Mouse (Mus musculus) intestine, embryonic 16.5 days (tissue): ENCODE data around the gene Cpeb4. TPM values are rescaled to one million over a fixed set of nuclear protein-coding genes. Genes with fewer than 3 reads are reported as not detected.
A peak's percentile ranks its signal among the peaks of the same experiment; 100 is the strongest.

Experiments used
- ATAC-seq: fragments of 200-750 bp; cut with Nextera tagmentation; 2 replicates; pipeline ENCODE4 v1.8.0; 2017; ENCODE audit warnings: moderate TSS enrichment, moderate library complexity
- H3K27ac ChIP-seq: fragments of 300-500 bp; sonication (generic); 2 replicates; pipeline ENCODE4 v1.5.1; 2014; ENCODE audit warnings: mild to moderate bottlenecking, low read length
- H3K27me3 ChIP-seq: fragments of 300-500 bp; sonication (generic); replicated peaks from 2 replicates; pipeline ENCODE4 v1.6.1; 2014; ENCODE audit warnings: low read length, control low read depth, mixed read lengths; ENCODE audit not compliant: control insufficient read depth, insufficient read depth
- H3K36me3 ChIP-seq: fragments of 300-500 bp; sonication (generic); 2 replicates; pipeline ENCODE4 v1.6.1; 2014; ENCODE audit warnings: low read length, control low read depth; ENCODE audit not compliant: control insufficient read depth, insufficient read depth
- H3K4me1 ChIP-seq: fragments of 300-500 bp; sonication (generic); 2 replicates; pipeline ENCODE4 v1.6.1; 2014; ENCODE audit warnings: low read length, control low read depth, mixed read lengths; ENCODE audit not compliant: control insufficient read depth, insufficient read depth
- H3K4me2 ChIP-seq: fragments of 300-500 bp; sonication (generic); 2 replicates; pipeline ENCODE4 v1.6.1; 2014; ENCODE audit warnings: low read depth, low read length, control low read depth
- H3K4me3 ChIP-seq: fragments of 300-500 bp; sonication (generic); 2 replicates; pipeline ENCODE4 v1.5.1; 2014; ENCODE audit warnings: mild to moderate bottlenecking, low read length
- H3K9ac ChIP-seq: fragments of 300-500 bp; sonication (generic); 2 replicates; pipeline ENCODE4 v1.6.1; 2014; ENCODE audit warnings: low read depth, low read length
- H3K9me3 ChIP-seq: fragments of 300-500 bp; sonication (generic); 2 replicates; pipeline ENCODE4 v1.6.1; 2016; ENCODE audit warnings: low read length, control low read depth; ENCODE audit not compliant: control insufficient read depth
- WGBS: fragments of 180-500 bp; shearing (Covaris S2); extraction: QIAGEN DNeasy Blood & Tissue Kit; methylation state at CpG from one replicate; pipeline ENCODE4 v1.1.7; 2014; 5-methylcytosine and 5-hydroxymethylcytosine counted together
- polyA plus RNA-seq: library from polyadenylated mRNA; unstranded; fragments of >200 nt; fragmentation: Nextera tagmentation; extraction: Ambion mirVana; gene quantifications from 2 replicates; pipeline ENCODE4 v1.2.1, GENCODE M21; 2015

Cpeb4 gene
- 3.0 and 5.2 TPM in 2 replicates for polyA plus RNA-seq

DNA sequence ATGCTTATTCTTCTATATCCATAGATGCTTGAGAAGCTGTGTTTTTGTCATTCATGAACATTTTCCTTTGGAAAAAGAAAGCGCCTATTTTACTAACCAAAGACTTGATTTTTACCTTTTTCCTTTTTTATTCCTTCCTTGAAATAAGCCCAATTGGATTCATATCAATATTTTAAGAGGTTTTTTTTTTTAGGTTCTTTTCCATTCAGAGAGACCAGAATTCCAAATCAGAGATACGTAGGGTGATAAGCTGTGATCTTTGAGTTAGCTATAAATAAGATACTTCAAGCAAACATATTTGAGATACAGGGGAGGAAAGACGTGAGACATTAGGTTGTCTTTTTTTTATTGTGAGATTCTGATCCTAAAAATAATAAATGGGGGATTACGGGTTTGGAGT, at the start of gene Cpeb4:
Gene Cpeb4 (plus strand): TSS at position 301 of the 400 bp plus-strand sequence.
- no peak for ATAC-seq
- Histone ChIP-seq H3K36me3 (no peaks in the 10 kb centered on the region), H3K9ac (peak within 1 kb of the TSS; percentile 83), H3K27ac (peak within 1 kb of the TSS; percentile 57; the same call in 1 of the 2 replicates), H3K27me3 (no peaks in the 10 kb centered on the region), H3K4me2 (peak within 1 kb of the TSS; percentile 69), H3K9me3 (no peaks in the 10 kb centered on the region), H3K4me3 (peak within 1 kb of the TSS; percentile 86), H3K4me1 (peaks cover 9% of the 10 kb centered on the region; the same call in 1 of the 2 replicates)
- WGBS, result 81% methylated on average over 4 of the region's 4 CpGs

DNA sequence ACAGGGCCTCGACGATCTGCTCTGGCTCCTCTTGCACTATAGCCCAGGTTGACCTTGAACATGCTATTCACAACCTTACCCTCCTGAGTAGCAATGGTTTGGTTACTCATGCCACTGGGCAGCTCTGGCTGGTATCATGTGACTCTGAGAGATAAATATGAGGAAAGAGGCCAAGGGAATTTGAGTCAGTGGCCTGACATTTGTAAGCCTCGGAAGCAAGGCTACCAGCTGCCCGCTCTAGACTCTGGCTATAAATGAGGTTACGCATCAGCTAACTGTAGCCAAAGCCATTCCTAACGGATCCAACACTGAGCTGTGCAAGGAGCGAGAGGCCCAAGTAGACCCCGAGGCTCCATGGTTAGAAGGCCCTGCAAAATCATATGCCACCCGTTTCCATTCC, 49.5 kb upstream of the Cpeb4 start:
- Histone ChIP-seq H3K27ac (no peak overlapping the region), H3K36me3 (no peaks in the 10 kb centered on the region), H3K9me3 (no peaks in the 10 kb centered on the region), H3K4me1 (peaks cover 5% of the 10 kb centered on the region; the same call in 1 of the 2 replicates), H3K27me3 (no peaks in the 10 kb centered on the region), H3K9ac (no peak overlapping the region), H3K4me3 (no peak overlapping the region), H3K4me2 (no peak overlapping the region)
- 74% methylated on average over 9 of the region's 9 CpGs for WGBS
- no peak for ATAC-seq

DNA sequence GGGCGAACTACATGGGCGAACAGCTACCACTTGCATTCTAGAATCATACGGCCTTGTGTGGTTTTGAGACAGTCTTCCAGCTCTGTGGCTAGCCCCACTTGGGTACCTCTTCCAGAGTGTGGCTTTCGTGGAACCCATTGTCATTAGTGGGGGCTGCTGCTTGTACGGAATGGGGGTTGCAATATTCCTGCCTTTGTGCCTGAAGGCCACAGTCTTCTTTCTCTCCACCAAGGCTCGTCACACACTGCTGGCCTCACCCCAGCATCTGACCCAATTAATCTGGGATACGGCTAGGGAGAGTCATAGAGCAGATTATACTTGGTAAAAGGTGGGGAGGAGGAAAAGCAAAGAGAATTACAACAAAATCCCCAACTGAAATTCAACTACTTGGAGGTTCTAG, 48.5 kb upstream of the Cpeb4 start:
- WGBS, result 91% methylated on average over 7 of the region's 7 CpGs
- no peak overlapping the region for H3K4me3 ChIP-seq
- no peaks in the 10 kb centered on the region for H3K27me3 ChIP-seq
- no peaks in the 10 kb centered on the region for H3K36me3 ChIP-seq
- no peak overlapping the region; the same call in 1 of the 2 replicates for H3K27ac ChIP-seq
- ATAC-seq, result no peak
- no peak overlapping the region for H3K4me2 ChIP-seq
- H3K9me3 ChIP-seq, result no peaks in the 10 kb centered on the region
- no peak overlapping the region for H3K9ac ChIP-seq
- peaks cover 10% of the 10 kb centered on the region; the same call in 1 of the 2 replicates for H3K4me1 ChIP-seq

DNA sequence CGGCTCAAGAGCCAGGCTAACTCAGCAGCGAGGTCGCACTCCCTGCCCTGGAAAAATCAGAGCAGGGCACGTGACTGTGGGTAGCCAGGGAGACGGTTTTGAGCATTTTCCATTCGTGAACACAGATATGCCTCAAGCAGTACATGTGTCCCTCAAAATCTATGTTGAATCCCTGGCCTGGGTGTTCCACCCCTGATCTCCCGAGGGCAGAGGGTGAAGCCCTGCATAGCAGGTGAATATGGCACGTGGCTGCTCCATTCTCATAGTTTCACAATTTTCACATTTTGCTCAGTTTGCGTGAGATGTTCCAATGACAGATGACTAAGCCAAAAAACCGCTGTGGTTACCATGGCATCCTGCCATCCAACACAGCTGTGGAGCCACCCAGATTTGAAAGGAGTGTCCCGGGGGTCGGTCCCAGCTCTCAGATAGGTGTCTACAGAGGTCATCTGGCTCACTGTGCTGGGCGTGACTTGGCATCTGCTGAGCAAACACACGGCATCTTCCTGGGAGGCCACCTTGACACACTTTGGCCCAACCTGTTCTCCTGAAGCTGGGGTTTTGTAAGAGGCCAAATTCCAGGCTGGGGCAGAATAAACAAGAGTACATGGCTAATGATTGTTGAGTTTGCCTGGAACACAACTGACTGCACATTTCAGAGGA, 47.4 kb upstream of the Cpeb4 start:
- Histone ChIP-seq H3K9ac (no peak overlapping the region), H3K4me1 (peaks cover 14% of the 10 kb centered on the region; the same call in 1 of the 2 replicates), H3K9me3 (no peaks in the 10 kb centered on the region), H3K36me3 (no peaks in the 10 kb centered on the region), H3K4me2 (0 out of 2 replicates have a peak overlapping the region, but pooled peaks have one; percentile 20), H3K27me3 (no peaks in the 10 kb centered on the region), H3K27ac (peak overlapping the region; percentile 63), H3K4me3 (no peak overlapping the region)
- 50% methylated on average over 14 of the region's 14 CpGs for WGBS
- peak; percentile 89 for ATAC-seq

DNA sequence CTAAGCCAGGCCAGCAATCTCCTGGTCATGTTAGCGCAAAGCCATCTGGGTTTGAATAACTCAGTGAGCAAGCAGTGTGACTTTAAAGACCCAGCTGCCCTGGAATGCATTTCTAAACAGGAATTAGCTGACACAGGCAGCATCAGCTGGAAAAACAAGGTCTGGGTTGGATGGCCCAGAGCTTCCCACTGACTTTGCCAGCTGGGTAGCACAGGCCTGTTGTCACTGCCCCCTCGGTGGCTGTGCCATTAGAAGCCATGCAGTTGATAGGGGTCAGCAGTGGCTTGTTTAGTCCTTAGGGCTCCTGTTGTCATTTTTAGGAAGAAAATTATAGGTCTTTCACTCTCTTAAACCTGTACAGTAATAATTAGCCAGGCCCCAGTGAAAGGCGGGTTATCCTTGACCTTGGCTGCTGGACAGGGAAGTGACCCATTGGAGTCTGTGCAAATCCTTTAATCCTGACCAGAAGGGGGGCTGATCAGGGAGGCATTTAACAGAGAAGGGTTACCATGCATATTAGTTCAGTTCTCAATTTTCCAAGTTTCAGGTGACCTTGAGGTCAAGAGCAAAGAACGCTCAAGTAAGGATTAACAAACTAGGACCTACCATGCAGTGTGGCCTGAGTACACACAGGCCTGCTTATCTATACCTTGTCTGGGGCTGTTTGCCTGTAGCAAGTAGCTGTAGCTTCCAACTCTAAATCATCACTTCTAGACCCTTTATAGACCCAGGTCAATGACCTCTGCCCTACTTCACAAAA, 43.8 kb upstream of the Cpeb4 start:
- Histone ChIP-seq H3K36me3 (no peaks in the 10 kb centered on the region), H3K27ac (peak overlapping the region; percentile 46; the same call in 1 of the 2 replicates), H3K4me2 (no peak overlapping the region), H3K4me1 (peaks cover 17% of the 10 kb centered on the region; the same call in 1 of the 2 replicates), H3K9ac (no peak overlapping the region), H3K27me3 (no peaks in the 10 kb centered on the region), H3K4me3 (no peak overlapping the region), H3K9me3 (no peaks in the 10 kb centered on the region)
- ATAC-seq, result peak; percentile 66
- 76% methylated on average over 4 of the region's 4 CpGs for WGBS

DNA sequence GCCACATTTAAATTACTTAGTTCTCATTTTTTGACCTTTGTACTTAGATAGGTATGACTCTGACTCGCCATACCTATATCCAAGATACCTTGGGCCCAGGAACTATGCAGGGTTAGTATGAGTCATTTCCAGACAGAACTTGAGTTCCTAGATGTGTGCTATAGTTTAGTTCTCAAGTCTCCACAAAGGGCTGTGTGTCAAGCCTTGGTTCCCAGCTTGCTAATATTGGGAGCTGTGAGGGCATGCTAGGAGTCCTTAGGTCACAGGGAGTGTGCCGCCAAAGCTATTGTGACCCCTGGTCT, 43.3 kb upstream of the Cpeb4 start:
- no peak overlapping the region for H3K4me2 ChIP-seq
- ATAC-seq, result peak; percentile 64
- H3K9ac ChIP-seq, result no peak overlapping the region
- H3K4me3 ChIP-seq, result no peak overlapping the region
- H3K4me1 ChIP-seq, result peaks cover 17% of the 10 kb centered on the region; the same call in 1 of the 2 replicates
- no peaks in the 10 kb centered on the region for H3K27me3 ChIP-seq
- H3K9me3 ChIP-seq, result no peaks in the 10 kb centered on the region
- peak overlapping the region; percentile 39; the same call in 1 of the 2 replicates for H3K27ac ChIP-seq
- no peaks in the 10 kb centered on the region for H3K36me3 ChIP-seq
- WGBS, result 58% methylated on average over 2 of the region's 2 CpGs

DNA sequence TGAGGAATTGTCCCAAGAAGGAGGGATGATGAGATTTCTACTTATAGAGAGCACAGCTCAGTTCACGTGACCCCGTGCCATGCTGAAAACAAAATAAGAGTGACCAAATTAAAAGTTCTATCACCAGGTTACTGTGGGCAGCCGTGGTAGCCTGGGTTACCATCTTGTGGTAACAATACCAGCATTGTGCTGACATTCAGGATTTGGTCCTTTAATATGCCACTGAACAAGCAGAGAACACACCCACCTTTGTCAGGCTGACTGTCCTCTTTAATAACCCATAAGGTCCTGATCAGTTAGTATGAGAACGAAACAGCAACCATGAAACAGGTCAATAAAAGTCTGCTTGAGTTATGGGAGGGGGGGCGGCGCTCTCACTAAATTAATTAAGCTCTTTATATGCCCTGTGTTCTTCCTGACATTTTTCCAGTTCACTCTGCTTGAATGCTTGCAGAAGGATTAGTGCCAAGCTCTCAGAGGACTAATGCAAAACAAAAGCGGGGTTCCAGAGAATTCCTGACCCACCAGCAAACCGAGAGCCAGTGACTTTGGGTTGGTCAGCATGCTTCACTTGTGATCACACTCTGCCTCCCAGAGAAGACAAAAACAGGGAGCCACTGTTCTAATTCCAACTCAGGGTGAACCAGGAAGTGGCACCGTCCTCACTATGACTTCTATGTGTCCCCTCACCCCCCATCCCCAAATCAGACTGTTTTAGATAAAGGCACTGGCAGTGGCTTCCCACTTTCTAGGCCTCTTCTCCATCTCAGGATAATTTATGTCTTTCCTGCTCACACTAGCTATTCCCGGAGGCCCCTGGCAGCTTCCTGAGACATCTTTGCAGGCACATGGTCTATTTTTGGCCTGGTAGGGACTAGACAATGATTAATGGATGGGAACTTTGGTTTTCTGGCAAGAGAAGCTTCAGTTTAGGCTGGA, 41.5 kb upstream of the Cpeb4 start:
- H3K27ac ChIP-seq, result no peak overlapping the region
- WGBS, result 56% methylated on average over 10 of the region's 10 CpGs
- H3K4me2 ChIP-seq, result no peak overlapping the region
- no peak overlapping the region for H3K4me3 ChIP-seq
- no peaks in the 10 kb centered on the region for H3K27me3 ChIP-seq
- ATAC-seq, result no peak
- H3K36me3 ChIP-seq, result no peaks in the 10 kb centered on the region
- no peak overlapping the region for H3K9ac ChIP-seq
- peaks cover 14% of the 10 kb centered on the region; the same call in 1 of the 2 replicates for H3K4me1 ChIP-seq
- no peaks in the 10 kb centered on the region for H3K9me3 ChIP-seq

DNA sequence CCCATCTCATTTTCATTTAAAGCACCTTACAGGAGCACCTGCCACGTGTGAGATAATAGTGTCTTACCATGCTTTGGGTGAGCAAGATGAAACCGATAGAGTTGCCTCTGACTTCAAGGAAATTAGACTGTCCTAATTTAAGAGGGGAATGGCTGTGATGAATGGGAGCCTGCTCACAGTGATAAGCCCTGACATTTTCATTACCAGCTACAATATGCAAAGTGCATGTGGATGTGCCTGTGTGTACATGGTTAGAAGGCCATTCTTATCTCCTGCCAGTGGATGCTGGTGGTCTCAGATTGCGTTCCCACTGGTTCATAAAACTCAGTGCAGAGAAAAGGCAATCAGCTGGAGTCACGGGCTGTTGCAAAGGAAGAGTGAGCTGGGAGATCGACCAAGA, 40.6 kb upstream of the Cpeb4 start:
- Histone ChIP-seq H3K27me3 (no peaks in the 10 kb centered on the region), H3K4me3 (no peak overlapping the region), H3K36me3 (no peaks in the 10 kb centered on the region), H3K4me1 (peaks cover 13% of the 10 kb centered on the region; the same call in 1 of the 2 replicates), H3K9me3 (no peaks in the 10 kb centered on the region), H3K9ac (no peak overlapping the region), H3K27ac (no peak overlapping the region), H3K4me2 (no peak overlapping the region)
- ATAC-seq, result no peak
- WGBS, result 68% methylated on average over 5 of the region's 5 CpGs

DNA sequence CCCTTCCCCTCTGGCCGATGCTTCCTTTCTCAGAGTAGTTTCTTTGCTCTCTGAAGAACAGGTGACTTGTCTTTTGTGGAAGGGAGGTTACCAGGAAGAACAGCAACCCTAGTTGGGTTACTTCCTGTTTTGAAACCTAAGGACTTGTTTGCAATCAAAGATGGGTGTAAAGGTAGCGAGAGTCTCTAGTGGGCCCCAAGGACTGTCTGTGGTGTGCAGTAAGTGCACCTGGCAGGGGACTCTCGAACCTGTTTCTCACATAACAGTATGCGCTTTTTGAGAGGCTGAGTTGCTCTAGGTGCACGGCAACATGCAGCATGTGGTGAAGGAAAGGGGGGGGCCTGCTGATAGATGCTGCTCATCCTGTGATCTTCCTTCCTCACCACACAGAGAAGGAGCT, 40.0 kb upstream of the Cpeb4 start:
- ATAC-seq, result no peak
- Histone ChIP-seq H3K4me2 (no peak overlapping the region), H3K9me3 (no peaks in the 10 kb centered on the region), H3K27me3 (no peaks in the 10 kb centered on the region), H3K9ac (no peak overlapping the region), H3K36me3 (no peaks in the 10 kb centered on the region), H3K27ac (no peak overlapping the region), H3K4me1 (peaks cover 13% of the 10 kb centered on the region; the same call in 1 of the 2 replicates), H3K4me3 (no peak overlapping the region)
- 87% methylated on average over 5 of the region's 5 CpGs for WGBS
